Mouse (Mus musculus): Measurements from ENCODE around the gene Irs2.

GRCm38 (mm10) chr8:11049835-11050234 is 41.6 kb upstream of the Irs2 start:
- no peak for TF ChIP-seq POLR2A (IDR thresholded peaks at IDR 0.05; ENCODE audit: borderline replicate concordance, extremely low read depth, low read depth, low read length)
- TF ChIP-seq CTCF (IDR thresholded peaks at IDR 0.05; ENCODE audit: insufficient read depth, low read length), result no peak
